Mouse (Mus musculus) kidney, postnatal 10 days (tissue): ENCODE data around the gene Sfn.
"Not testable (repeated sequence)": the region's sequence is repeated elsewhere in the genome, so short reads cannot be mapped to it uniquely, and the experiment has no call there.

Experiments used
- DNase-seq: peaks from one replicate; pipeline ENCODE4 v3.0.0; 2021; ENCODE audit warnings: mixed read lengths

Sfn gene

DNA sequence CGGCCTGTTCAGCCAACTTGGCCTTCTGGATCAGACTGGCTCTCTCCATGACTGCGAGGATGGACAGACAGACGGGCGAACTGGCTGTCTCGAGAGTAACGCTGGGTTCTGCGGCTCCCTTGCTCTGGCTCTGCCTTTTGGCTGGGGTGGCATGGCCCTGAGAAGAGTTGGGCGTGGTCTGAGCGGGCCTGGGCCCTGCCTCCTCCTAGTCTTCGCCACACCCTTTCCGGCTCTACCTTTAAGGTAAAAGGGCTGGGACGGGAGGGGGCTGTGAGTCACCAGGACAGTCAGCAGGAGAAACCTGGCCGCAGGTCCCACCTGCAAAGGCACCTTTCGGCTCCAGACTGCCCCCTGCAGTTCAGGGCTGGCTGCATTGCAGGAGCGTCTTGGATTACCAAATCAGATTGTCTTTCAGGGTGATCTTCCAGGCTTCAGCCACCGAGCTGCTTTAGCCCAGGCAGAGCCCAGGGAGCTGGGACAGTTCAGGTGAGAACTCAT, at the start of gene Sfn:
Gene Sfn, minus strand, starts transcription at position 448 of the 498 bp plus-strand sequence.
- DNase-seq, result peak; percentile 82

- DNase-seq, result no peak
Observed at GRCm38 (mm10) chr4:133651445-133651844, 49.5 kb upstream of the Sfn start.

- DNase-seq, result peak; percentile 91
Observed at GRCm38 (mm10) chr4:133649989-133650699, 48.2 kb upstream of the Sfn start, which contains the start of gene Zdhhc18. Zdhhc18 (minus strand) TSS chr4:133650154.

DNA sequence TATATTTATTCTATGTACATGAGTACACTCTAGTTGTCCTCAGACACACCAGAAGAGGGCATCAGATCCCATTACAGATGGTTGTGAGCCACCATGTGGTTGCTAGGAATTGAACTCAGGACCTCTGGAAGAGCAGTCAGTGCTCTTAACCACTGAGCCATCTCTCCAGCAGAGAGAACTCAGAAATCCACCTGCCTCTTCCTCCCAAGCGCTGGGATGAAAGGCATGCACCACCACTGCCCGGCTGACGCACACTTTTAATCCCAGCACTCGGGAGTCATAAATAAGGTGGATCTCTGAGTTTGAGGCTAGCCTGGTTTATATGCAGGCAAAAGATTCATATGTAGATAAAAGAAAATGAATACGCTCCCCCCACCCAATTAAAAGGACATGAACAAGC, 47.5 kb upstream of the Sfn start:
- not testable (repeated sequence) for DNase-seq

GRCm38 (mm10) chr4:133645680-133646079, 43.7 kb upstream of the Sfn start:
- DNase-seq, result no peak

DNA sequence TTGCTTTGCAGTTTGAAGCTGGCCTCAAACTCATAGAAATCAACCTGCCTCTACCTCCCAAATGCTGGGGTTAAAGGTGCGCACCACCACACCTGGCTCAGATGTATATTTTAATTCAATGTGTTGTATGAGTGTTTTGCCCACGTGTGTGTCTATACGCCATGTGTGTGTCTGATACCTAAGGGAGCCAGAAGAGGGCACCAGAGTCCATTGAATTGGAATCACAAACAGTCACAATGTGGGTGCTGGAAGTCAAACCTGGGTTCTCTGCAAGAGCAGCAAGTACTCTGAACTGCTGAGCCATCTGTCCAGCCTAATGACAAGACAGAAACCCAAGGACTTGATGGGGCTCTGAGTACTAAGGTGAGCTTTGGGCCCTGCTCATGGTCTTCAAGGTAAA, 43.2 kb upstream of the Sfn start:
- DNase-seq, result no peak

GRCm38 (mm10) chr4:133634043-133634410, 32.1 kb upstream of the Sfn start:
- DNase-seq, result no peak

- DNase-seq, result peak; percentile 93
Observed at GRCm38 (mm10) chr4:133633332-133634042, 31.5 kb upstream of the Sfn start.

DNA sequence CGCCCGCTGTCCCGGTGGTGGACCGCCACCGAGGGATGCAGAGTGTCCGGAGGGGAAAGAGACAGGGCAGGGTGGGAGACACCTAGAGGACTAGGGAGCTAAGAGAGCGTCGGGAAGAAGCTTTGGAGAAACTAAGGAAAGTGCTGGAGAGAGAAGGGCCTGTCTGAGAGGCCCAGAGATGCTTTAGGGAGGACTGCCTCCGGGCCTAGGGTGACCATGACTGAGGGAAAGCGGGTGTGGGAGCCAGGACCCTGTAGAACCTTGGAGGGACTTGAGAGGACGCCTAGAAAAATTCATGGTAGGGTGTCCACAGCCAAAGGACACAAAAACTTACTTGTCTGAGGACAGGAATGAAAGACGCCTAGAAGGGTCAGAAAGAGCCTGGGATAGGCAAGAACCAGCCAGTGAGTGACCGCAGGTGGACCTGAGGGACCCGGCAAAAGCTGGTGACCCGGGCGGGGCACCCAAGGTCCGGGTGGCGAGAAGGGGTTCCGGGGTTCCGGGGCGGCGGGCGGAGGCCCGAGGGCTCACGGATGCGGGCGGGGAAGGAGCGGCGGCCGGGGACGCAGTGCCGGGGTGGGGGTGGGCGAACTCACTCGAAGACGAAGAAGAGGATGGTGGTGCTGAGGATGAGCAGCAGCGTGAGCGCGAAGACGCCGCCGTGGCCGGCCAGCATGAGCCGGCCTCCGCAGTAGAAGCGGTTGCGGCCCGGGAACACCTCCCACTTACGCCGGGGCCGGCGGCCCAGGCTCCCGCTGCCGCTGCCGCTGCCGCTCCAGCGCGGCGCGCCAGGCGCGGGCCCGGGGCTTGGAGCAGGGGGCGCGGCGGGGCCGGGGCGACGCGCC, 30.7 kb upstream of the Sfn start:
- DNase-seq, result peak; percentile 67

DNA sequence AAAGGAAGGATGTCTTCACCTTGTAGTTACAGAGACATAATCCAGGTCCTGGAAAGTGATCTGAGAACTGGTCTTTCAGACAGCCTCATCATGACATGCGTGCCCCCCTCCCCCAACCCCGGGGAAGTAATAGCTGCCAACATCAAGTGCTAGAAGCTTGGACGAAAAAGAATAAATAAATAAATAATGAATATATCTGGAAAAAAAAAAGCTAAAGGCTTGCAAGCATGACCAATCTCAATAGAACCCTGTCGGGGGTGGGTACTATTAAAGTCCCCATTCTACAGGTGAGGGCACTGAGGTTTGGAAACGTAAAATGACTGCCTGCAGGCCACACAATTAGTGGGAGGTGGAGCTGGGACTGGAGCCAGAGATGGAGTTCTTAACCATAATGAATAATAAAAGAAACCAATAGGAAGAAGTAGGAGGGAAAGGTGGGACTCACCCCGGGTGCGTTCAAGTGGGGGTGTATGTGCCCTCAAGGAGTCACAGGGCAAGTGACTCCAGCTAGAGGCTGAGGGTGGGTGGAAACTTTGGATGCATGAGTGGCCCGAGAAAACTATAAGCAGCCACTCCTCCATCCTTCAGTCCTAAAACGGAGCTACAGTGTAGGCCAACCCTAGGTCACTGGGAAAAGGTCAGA, 29.9 kb upstream of the Sfn start:
- DNase-seq, result peak; percentile 39

- peak; percentile 30 for DNase-seq
Observed at GRCm38 (mm10) chr4:133631071-133631768, 29.3 kb upstream of the Sfn start.

DNA sequence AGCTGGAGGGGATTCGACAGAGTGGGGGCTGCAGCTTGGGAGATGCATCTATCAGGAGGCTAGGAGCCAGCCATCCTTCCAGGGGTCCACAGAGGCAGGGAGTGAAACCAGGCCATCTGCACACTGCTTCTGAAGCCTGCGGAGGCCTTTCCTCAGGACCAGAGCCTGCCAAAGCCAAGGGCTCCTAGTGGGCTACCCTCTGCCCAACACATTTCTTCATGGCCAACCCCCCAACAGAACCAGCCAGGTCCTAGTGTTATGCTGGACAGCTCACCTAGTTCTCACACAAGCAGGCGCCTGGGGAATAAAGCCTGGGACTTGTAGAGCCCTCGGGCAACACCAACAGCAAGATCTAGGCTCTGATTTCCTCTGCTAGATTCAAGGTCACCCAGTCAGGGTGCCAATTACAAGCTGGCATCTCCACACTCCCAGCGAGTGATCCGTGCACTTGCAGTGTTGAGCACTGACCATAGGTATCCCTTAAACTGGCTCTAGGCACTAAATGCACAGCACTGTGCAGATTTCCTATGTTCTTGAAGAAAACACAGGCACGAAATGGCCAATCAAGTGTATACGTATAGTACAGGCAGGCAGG, 28.5 kb upstream of the Sfn start:
- DNase-seq, result no peak

GRCm38 (mm10) chr4:133629191-133629590, 27.2 kb upstream of the Sfn start:
- no peak for DNase-seq

DNA sequence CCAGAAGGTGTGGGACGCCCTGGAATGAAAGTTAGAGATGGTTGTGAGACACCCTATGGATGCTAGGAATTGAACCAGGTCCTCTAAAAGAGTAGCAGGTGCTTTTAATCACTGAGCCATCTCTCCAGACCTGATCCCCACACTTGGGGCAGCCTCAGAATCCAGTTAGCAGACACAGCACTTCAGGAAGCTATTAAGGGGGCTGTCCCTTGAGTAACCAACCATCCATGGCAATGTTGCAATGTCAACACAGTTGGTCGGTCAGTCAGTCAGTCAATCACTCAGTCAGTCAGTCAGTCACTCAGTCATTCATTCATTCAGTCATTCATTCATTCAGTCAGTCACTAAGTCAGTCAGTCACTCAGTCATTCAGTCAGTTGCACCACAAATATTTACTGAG, 26.5 kb upstream of the Sfn start:
- DNase-seq, result no peak

GRCm38 (mm10) chr4:133627039-133627438, 25.1 kb upstream of the Sfn start:
- DNase-seq, result peak; percentile 36

GRCm38 (mm10) chr4:133626621-133627020, 24.7 kb upstream of the Sfn start:
- DNase-seq, result no peak

DNA sequence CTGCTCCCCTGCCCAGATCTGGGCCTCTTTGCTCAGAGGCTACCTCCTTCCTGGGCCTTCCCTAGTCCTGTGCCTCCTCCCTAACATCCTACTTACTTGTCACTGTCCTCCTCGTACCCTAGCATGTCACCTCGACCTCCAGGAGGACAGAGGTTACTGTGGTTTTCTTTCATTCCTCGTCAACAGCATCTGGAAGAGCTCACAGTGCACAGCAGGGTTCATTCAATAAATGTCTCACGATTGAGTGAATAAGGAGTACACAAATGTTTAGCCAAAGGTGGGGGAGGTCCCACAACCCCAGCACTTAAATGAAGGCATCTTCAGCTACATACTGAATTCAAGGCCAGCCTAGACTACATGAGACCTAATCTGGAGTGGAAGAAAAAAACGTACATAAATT, 24.3 kb upstream of the Sfn start:
- DNase-seq, result no peak

DNA sequence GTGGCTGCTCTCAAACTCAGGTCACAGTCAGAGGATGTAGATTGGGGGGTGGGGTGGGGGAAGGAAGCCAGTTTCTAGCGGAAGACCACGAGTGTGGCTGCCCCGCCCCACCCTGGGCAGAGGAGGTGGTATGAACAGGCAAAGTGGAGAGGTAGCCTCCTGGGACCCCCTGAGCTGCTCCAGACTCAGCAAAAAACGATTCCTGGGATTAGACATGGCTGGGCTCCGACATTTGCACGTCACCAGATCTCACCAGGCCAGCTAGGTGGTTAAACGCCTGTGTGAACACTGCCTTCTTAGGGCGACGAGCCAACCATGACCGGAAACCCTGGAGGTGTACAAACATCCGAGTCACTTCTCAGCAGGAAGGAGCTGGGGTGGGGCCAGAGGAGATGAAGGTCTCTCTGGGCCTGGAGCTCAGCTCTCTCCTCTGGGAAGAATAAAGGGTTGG, 23.7 kb upstream of the Sfn start:
- peak; percentile 85 for DNase-seq

DNA sequence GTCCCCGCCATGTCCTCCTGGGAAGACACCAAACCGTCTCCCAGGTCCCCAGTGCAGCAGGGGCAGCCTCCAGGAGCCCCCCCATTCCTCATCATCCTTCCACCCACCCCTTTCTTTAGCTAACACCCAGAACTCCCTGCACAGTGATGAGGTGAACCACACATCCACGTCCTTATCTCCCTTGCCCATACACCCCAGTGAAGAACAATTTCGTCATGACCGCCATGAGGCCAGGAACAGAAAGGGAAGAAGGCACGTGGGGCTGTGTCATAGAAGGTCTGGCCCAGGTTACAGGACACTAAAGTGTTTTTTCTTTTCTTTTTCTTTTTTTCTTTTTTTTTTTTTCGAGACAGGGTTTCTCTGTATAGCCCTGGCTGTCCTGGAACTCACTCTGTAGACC, 22.9 kb upstream of the Sfn start:
- no peak for DNase-seq

DNA sequence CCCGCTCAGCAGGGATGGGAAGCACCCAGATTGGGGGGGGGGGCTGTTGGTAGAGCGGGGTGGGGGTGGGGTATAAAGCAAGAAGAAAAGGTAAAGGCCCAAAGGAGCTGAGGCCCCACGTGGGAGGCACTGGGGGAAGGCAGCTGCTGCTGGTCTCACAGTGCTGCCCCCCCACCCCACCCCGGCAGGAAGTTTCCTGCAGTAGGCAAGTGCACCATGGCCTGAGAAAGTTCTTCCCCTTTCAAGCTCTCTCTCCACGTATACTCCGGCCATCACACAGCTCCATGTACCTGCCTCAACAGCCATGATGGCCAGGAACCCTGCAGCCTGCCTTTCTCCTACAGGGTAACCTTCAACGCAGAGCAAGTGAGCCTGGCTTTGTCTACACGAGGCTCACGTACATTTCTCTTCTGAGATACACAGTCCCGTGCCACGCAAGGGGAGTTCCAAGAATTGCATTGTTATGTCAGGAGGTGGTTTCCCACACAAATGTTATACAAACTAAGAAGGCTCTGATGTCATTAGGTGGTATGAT, 20.3 kb upstream of the Sfn start:
- DNase-seq, result no peak

GRCm38 (mm10) chr4:133620668-133621067, 18.7 kb upstream of the Sfn start:
- no peak for DNase-seq
